Mouse (Mus musculus): ENCODE results near the gene Bach1. TPM values are rescaled to one million over a fixed set of nuclear protein-coding genes. Genes with fewer than 3 reads are reported as not detected.

Bach1 gene
- total and polyA plus RNA-seq, 2 experiments, result 8.2 to 28.9 TPM

- no peak for TF ChIP-seq CTCF (IDR thresholded peaks at IDR 0.05; ENCODE audit: low read depth, low read length)
- TF ChIP-seq POLR2A (IDR thresholded peaks at IDR 0.05; ENCODE audit: extremely low read depth, insufficient read depth, low read length), result no peak
- Histone ChIP-seq H3K27ac (replicated peaks; ENCODE audit: insufficient read depth, low read depth, low read length) (no peak overlapping the region), H3K4me3 (ENCODE audit: insufficient read depth, low read depth, low read length) (no peak overlapping the region), H3K79me2 (ENCODE audit: control insufficient read depth, insufficient read depth, low read length) (no peaks in the 10 kb centered on the region), H3K36me3 (ENCODE audit: control insufficient read depth, insufficient read depth, low read length) (no peaks in the 10 kb centered on the region), H3K27me3 (ENCODE audit: control insufficient read depth, insufficient read depth, low read length) (no peaks in the 10 kb centered on the region), H3K9ac (ENCODE audit: low read depth, low read length) (no peak overlapping the region), H3K4me1 (ENCODE audit: control insufficient read depth, insufficient read depth, low read length) (peaks cover 4% of the 10 kb centered on the region; the same call in 1 of the 2 replicates)
- DNase-seq (ENCODE audit: extremely low read depth, low read depth, low spot score), result no peak
- 95% methylated on average over 4 of the region's 4 CpGs for WGBS
Observed at GRCm38 (mm10) chr16:87656771-87657170, 42.0 kb upstream of the Bach1 start.

GRCm38 (mm10) chr16:87657291-87657690 is 41.5 kb upstream of the Bach1 start:
- no peaks in the 10 kb centered on the region for H3K36me3 ChIP-seq (ENCODE audit: control insufficient read depth, insufficient read depth, low read length)
- WGBS, result 97% methylated on average over 9 of the region's 9 CpGs
- no peak overlapping the region for H3K9ac ChIP-seq (ENCODE audit: low read depth, low read length)
- no peak overlapping the region for H3K27ac ChIP-seq (replicated peaks; ENCODE audit: insufficient read depth, low read depth, low read length)
- peaks cover 6% of the 10 kb centered on the region; the same call in 1 of the 2 replicates for H3K4me1 ChIP-seq (ENCODE audit: control insufficient read depth, insufficient read depth, low read length)
- no peaks in the 10 kb centered on the region for H3K27me3 ChIP-seq (ENCODE audit: control insufficient read depth, insufficient read depth, low read length)
- H3K4me3 ChIP-seq (ENCODE audit: insufficient read depth, low read depth, low read length), result no peak overlapping the region
- H3K79me2 ChIP-seq (ENCODE audit: control insufficient read depth, insufficient read depth, low read length), result no peaks in the 10 kb centered on the region
- DNase-seq (ENCODE audit: extremely low read depth, low read depth, low spot score), result no peak
- no peak for TF ChIP-seq CTCF (IDR thresholded peaks at IDR 0.05; ENCODE audit: low read depth, low read length)

- peak; percentile 52 for DNase-seq (ENCODE audit: extremely low read depth, low read depth, low spot score)
- TF ChIP-seq POLR2A (IDR thresholded peaks at IDR 0.05; ENCODE audit: extremely low read depth, insufficient read depth, low read length), result no peak
- no peak for TF ChIP-seq CTCF (IDR thresholded peaks at IDR 0.05; ENCODE audit: low read depth, low read length)
- 80% methylated on average over 12 of the region's 12 CpGs for WGBS
- Histone ChIP-seq H3K36me3 (ENCODE audit: control insufficient read depth, insufficient read depth, low read length) (no peaks in the 10 kb centered on the region), H3K27ac (replicated peaks; ENCODE audit: insufficient read depth, low read depth, low read length) (peak overlapping the region; percentile 56), H3K4me1 (ENCODE audit: control insufficient read depth, insufficient read depth, low read length) (peaks cover 6% of the 10 kb centered on the region; the same call in 1 of the 2 replicates), H3K27me3 (ENCODE audit: control insufficient read depth, insufficient read depth, low read length) (no peaks in the 10 kb centered on the region), H3K4me3 (ENCODE audit: insufficient read depth, low read depth, low read length) (peak overlapping the region; percentile 46), H3K9ac (ENCODE audit: low read depth, low read length) (peak overlapping the region; percentile 39; the same call in 1 of the 2 replicates), H3K79me2 (ENCODE audit: control insufficient read depth, insufficient read depth, low read length) (no peaks in the 10 kb centered on the region)
Observed at GRCm38 (mm10) chr16:87661024-87661471, 37.7 kb upstream of the Bach1 start.

- TF ChIP-seq POLR2A (IDR thresholded peaks at IDR 0.05; ENCODE audit: extremely low read depth, insufficient read depth, low read length) (no peak), CTCF (IDR thresholded peaks at IDR 0.05; ENCODE audit: low read depth, low read length) (no peak)
- no peaks in the 10 kb centered on the region for H3K36me3 ChIP-seq (ENCODE audit: control insufficient read depth, insufficient read depth, low read length)
- H3K27me3 ChIP-seq (ENCODE audit: control insufficient read depth, insufficient read depth, low read length), result no peaks in the 10 kb centered on the region
- no peak overlapping the region for H3K9ac ChIP-seq (ENCODE audit: low read depth, low read length)
- H3K79me2 ChIP-seq (ENCODE audit: control insufficient read depth, insufficient read depth, low read length), result no peaks in the 10 kb centered on the region
- WGBS, result 81% methylated on average over 8 of the region's 8 CpGs
- H3K4me3 ChIP-seq (ENCODE audit: insufficient read depth, low read depth, low read length), result no peak overlapping the region
- peak overlapping the region; percentile 30 for H3K27ac ChIP-seq (replicated peaks; ENCODE audit: insufficient read depth, low read depth, low read length)
- no peak for DNase-seq (ENCODE audit: extremely low read depth, low read depth, low spot score)
- H3K4me1 ChIP-seq (ENCODE audit: control insufficient read depth, insufficient read depth, low read length), result peaks cover 6% of the 10 kb centered on the region; the same call in 1 of the 2 replicates
Observed at GRCm38 (mm10) chr16:87661636-87662035, 37.1 kb upstream of the Bach1 start.

GRCm38 (mm10) chr16:87662528-87662927 is 36.2 kb upstream of the Bach1 start:
- no peak for DNase-seq (ENCODE audit: extremely low read depth, low read depth, low spot score)
- Histone ChIP-seq H3K9ac (ENCODE audit: low read depth, low read length) (no peak overlapping the region), H3K4me1 (ENCODE audit: control insufficient read depth, insufficient read depth, low read length) (peaks cover 6% of the 10 kb centered on the region; the same call in 1 of the 2 replicates), H3K79me2 (ENCODE audit: control insufficient read depth, insufficient read depth, low read length) (no peaks in the 10 kb centered on the region), H3K36me3 (ENCODE audit: control insufficient read depth, insufficient read depth, low read length) (no peaks in the 10 kb centered on the region), H3K4me3 (ENCODE audit: insufficient read depth, low read depth, low read length) (no peak overlapping the region), H3K27ac (replicated peaks; ENCODE audit: insufficient read depth, low read depth, low read length) (no peak overlapping the region), H3K27me3 (ENCODE audit: control insufficient read depth, insufficient read depth, low read length) (no peaks in the 10 kb centered on the region)
- WGBS, result 94% methylated on average over 2 of the region's 2 CpGs
- TF ChIP-seq POLR2A (IDR thresholded peaks at IDR 0.05; ENCODE audit: extremely low read depth, insufficient read depth, low read length) (no peak), CTCF (IDR thresholded peaks at IDR 0.05; ENCODE audit: low read depth, low read length) (no peak)

GRCm38 (mm10) chr16:87663890-87664289 is 34.9 kb upstream of the Bach1 start:
- H3K36me3 ChIP-seq (ENCODE audit: control insufficient read depth, insufficient read depth, low read length), result no peaks in the 10 kb centered on the region
- no peaks in the 10 kb centered on the region for H3K27me3 ChIP-seq (ENCODE audit: control insufficient read depth, insufficient read depth, low read length)
- TF ChIP-seq POLR2A (IDR thresholded peaks at IDR 0.05; ENCODE audit: extremely low read depth, insufficient read depth, low read length) (no peak), CTCF (IDR thresholded peaks at IDR 0.05; ENCODE audit: low read depth, low read length) (no peak)
- H3K4me1 ChIP-seq (ENCODE audit: control insufficient read depth, insufficient read depth, low read length), result peaks cover 6% of the 10 kb centered on the region; the same call in 1 of the 2 replicates
- no peak overlapping the region for H3K9ac ChIP-seq (ENCODE audit: low read depth, low read length)
- DNase-seq (ENCODE audit: extremely low read depth, low read depth, low spot score), result peak; percentile 51
- H3K79me2 ChIP-seq (ENCODE audit: control insufficient read depth, insufficient read depth, low read length), result no peaks in the 10 kb centered on the region
- WGBS, result 51% methylated on average over 6 of the region's 6 CpGs
- H3K4me3 ChIP-seq (ENCODE audit: insufficient read depth, low read depth, low read length), result no peak overlapping the region
- no peak overlapping the region for H3K27ac ChIP-seq (replicated peaks; ENCODE audit: insufficient read depth, low read depth, low read length)
